Mouse (Mus musculus) neural tube, embryonic 13.5 days (tissue): ENCODE measurements around the gene Uvrag. TPM values are rescaled to one million over a fixed set of nuclear protein-coding genes. Genes with fewer than 3 reads are reported as not detected.

Source experiments
- ATAC-seq: fragments of 200-750 bp; cut with Nextera tagmentation; 2 replicates; pipeline ENCODE4 v1.8.0; 2017; ENCODE audit warnings: low read depth, mild to moderate bottlenecking, moderate TSS enrichment, moderate library complexity
- H3K27ac ChIP-seq: fragments of 300-500 bp; sonication (generic); replicated peaks from 2 replicates; pipeline ENCODE4 v1.5.1; 2015; ENCODE audit warnings: moderate library complexity, mild to moderate bottlenecking, inconsistent platforms
- H3K27me3 ChIP-seq: fragments of 300-500 bp; sonication (generic); 2 replicates; pipeline ENCODE4 v1.6.1; 2015; ENCODE audit warnings: mild to moderate bottlenecking, inconsistent platforms
- H3K36me3 ChIP-seq: fragments of 300-500 bp; sonication (generic); 2 replicates; pipeline ENCODE4 v1.6.1; 2015; ENCODE audit warnings: mild to moderate bottlenecking, inconsistent platforms
- H3K4me1 ChIP-seq: fragments of 300-500 bp; sonication (generic); replicated peaks from 2 replicates; pipeline ENCODE4 v1.6.1; 2015; ENCODE audit warnings: inconsistent platforms
- H3K4me2 ChIP-seq: fragments of 300-500 bp; sonication (generic); 2 replicates; pipeline ENCODE4 v1.6.1; 2015; ENCODE audit warnings: inconsistent platforms, mild to moderate bottlenecking, moderate library complexity
- H3K4me3 ChIP-seq: fragments of 300-500 bp; sonication (generic); 2 replicates; pipeline ENCODE4 v1.5.1; 2015; ENCODE audit warnings: mild to moderate bottlenecking, inconsistent platforms
- H3K9ac ChIP-seq: fragments of 300-500 bp; sonication (generic); 2 replicates; pipeline ENCODE4 v1.6.1; 2015; ENCODE audit warnings: moderate library complexity, mild to moderate bottlenecking, inconsistent platforms
- H3K9me3 ChIP-seq: fragments of 300-500 bp; sonication (generic); 2 replicates; pipeline ENCODE4 v1.6.1; 2016; ENCODE audit warnings: inconsistent platforms
- WGBS: fragments of 180-500 bp; shearing (Covaris S2); methylation state at CpG from one replicate; pipeline ENCODE4 v1.1.7; 2015; 5-methylcytosine and 5-hydroxymethylcytosine counted together
- polyA plus RNA-seq: library from polyadenylated mRNA; unstranded; fragments of >200 nt; fragmentation: Nextera tagmentation; extraction: Ambion mirVana; gene quantifications from 2 replicates; pipeline ENCODE4 v1.2.1, GENCODE M21; 2015

Uvrag gene
- polyA plus RNA-seq, 1 experiment from 2014 or later = 16.6 TPM

GRCm38 (mm10) chr7:99161961-99162360 lies 21.0 kb upstream of the Uvrag start:
- no peaks in the 10 kb centered on the region for H3K27me3 ChIP-seq
- no peak overlapping the region for H3K4me2 ChIP-seq
- no peak for ATAC-seq
- H3K4me1 ChIP-seq = peaks cover 8% of the 10 kb centered on the region; the same call in 1 of the 2 replicates
- H3K9me3 ChIP-seq = no peaks in the 10 kb centered on the region
- WGBS = 89% methylated on average over 11 of the region's 11 CpGs
- H3K9ac ChIP-seq = 0 out of 2 replicates have a peak overlapping the region, but pooled peaks have one; percentile 3
- H3K4me3 ChIP-seq = no peak overlapping the region
- no peaks in the 10 kb centered on the region for H3K36me3 ChIP-seq
- no peak overlapping the region for H3K27ac ChIP-seq

GRCm38 (mm10) chr7:99161529-99161928 lies 20.6 kb upstream of the Uvrag start:
- Histone ChIP-seq H3K27me3 (no peaks in the 10 kb centered on the region), H3K4me3 (no peak overlapping the region), H3K4me2 (no peak overlapping the region), H3K9me3 (no peaks in the 10 kb centered on the region), H3K4me1 (peaks cover 8% of the 10 kb centered on the region; the same call in 1 of the 2 replicates), H3K9ac (0 out of 2 replicates have a peak overlapping the region, but pooled peaks have one; percentile 3), H3K27ac (no peak overlapping the region), H3K36me3 (no peaks in the 10 kb centered on the region)
- WGBS = 58% methylated on average over 4 of the region's 4 CpGs
- ATAC-seq = 0 out of 2 replicates have a peak, but pooled peaks have one; percentile 32

DNA sequence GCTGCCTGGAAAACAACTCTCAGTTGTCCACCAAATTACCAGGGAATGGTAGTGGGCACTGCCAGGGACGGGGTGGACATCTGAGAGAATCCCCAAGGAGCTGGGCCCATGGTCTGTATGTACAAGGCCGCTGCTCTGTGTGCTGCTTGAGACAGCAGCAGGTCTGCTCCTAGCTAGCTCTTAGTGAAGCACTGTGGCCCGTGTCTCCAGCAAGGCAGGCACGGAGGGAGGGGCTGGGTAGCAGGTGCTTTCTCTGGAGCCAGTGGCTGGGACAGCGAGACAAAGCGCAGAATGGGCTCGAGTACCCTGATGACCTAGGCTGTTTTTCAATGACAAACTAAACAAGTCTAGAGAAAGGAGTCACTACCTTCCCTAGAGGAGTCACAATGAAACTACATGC lies 20.1 kb upstream of the Uvrag start:
- H3K4me1 ChIP-seq = peaks cover 10% of the 10 kb centered on the region
- H3K27ac ChIP-seq = no peak overlapping the region
- H3K36me3 ChIP-seq = no peaks in the 10 kb centered on the region
- 44% methylated on average over 7 of the region's 7 CpGs for WGBS
- no peak overlapping the region for H3K4me3 ChIP-seq
- H3K4me2 ChIP-seq = no peak overlapping the region
- no peak for ATAC-seq
- H3K9me3 ChIP-seq = no peaks in the 10 kb centered on the region
- no peak overlapping the region for H3K9ac ChIP-seq
- H3K27me3 ChIP-seq = no peaks in the 10 kb centered on the region

DNA sequence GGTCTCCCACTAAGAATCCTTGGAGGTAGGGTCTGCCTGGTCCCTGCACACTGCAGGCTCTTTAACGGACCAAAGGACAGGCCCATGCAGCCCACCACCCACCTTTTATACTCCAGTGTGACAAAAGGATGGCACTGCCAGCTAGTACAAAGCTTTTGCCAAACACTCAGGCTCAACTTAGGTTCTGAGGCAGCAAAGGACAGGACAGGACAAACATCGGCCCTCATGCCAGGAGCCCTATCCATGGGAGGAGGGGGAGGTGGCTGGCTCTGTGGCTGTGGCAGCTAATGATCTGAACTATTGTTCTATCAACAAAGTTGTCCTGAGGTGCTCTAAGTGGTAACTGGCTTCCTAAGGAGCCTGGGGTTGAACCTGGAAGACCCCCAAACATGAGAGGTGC lies 18.5 kb upstream of the Uvrag start:
- Histone ChIP-seq H3K4me3 (no peak overlapping the region), H3K9ac (no peak overlapping the region), H3K36me3 (no peaks in the 10 kb centered on the region), H3K27me3 (no peaks in the 10 kb centered on the region), H3K4me2 (no peak overlapping the region), H3K27ac (no peak overlapping the region), H3K9me3 (no peaks in the 10 kb centered on the region), H3K4me1 (peaks cover 17% of the 10 kb centered on the region)
- 86% methylated on average over 2 of the region's 2 CpGs for WGBS
- ATAC-seq = no peak

GRCm38 (mm10) chr7:99158904-99159303 lies 18.0 kb upstream of the Uvrag start:
- WGBS = 72% methylated on average over 5 of the region's 5 CpGs
- H3K36me3 ChIP-seq = no peaks in the 10 kb centered on the region
- H3K27ac ChIP-seq = no peak overlapping the region
- no peak overlapping the region for H3K4me3 ChIP-seq
- H3K27me3 ChIP-seq = no peaks in the 10 kb centered on the region
- H3K4me1 ChIP-seq = peaks cover 17% of the 10 kb centered on the region
- no peaks in the 10 kb centered on the region for H3K9me3 ChIP-seq
- H3K9ac ChIP-seq = no peak overlapping the region
- no peak for ATAC-seq
- H3K4me2 ChIP-seq = no peak overlapping the region

DNA sequence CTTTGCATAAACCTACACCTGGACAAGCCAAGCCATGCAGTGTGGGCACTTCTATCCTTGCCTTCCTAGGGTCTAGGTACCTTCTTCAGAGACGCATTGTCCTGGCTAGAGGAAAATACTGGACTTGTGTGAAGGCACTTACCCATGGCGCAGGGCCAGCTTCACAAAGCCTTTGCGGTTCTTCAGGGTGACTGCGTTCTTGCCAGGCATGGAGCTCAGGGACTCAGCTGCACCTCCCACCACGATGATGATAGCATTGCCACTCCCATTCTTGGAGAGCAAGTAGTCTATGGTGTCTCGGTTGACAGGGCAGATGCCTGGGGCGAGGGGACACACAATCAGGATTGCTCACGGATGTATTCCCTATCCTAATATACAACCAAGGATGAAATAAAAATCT lies 17.1 kb upstream of the Uvrag start:
- no peak overlapping the region for H3K27ac ChIP-seq
- H3K9ac ChIP-seq = no peak overlapping the region
- no peak overlapping the region for H3K4me3 ChIP-seq
- H3K36me3 ChIP-seq = no peaks in the 10 kb centered on the region
- no peaks in the 10 kb centered on the region for H3K27me3 ChIP-seq
- peaks cover 17% of the 10 kb centered on the region for H3K4me1 ChIP-seq
- ATAC-seq = no peak
- H3K9me3 ChIP-seq = no peaks in the 10 kb centered on the region
- 89% methylated on average over 8 of the region's 8 CpGs for WGBS
- no peak overlapping the region for H3K4me2 ChIP-seq

GRCm38 (mm10) chr7:99156737-99157136 lies 15.8 kb upstream of the Uvrag start:
- H3K27me3 ChIP-seq = no peaks in the 10 kb centered on the region
- no peak overlapping the region for H3K4me3 ChIP-seq
- H3K9ac ChIP-seq = no peak overlapping the region
- no peaks in the 10 kb centered on the region for H3K9me3 ChIP-seq
- H3K27ac ChIP-seq = no peak overlapping the region
- H3K4me1 ChIP-seq = peaks cover 17% of the 10 kb centered on the region
- no peaks in the 10 kb centered on the region for H3K36me3 ChIP-seq
- no peak overlapping the region for H3K4me2 ChIP-seq
- 84% methylated on average over 10 of the region's 10 CpGs for WGBS
- no peak for ATAC-seq

GRCm38 (mm10) chr7:99155311-99156289 lies 14.7 kb upstream of the Uvrag start:
- H3K4me2 ChIP-seq = peak overlapping the region; percentile 44
- H3K27me3 ChIP-seq = no peaks in the 10 kb centered on the region
- H3K4me3 ChIP-seq = no peak overlapping the region
- peak overlapping the region; percentile 52 for H3K9ac ChIP-seq
- no peaks in the 10 kb centered on the region for H3K36me3 ChIP-seq
- ATAC-seq = peak; percentile 57
- 28% methylated on average over 17 of the region's 17 CpGs for WGBS
- peaks cover 10% of the 10 kb centered on the region for H3K4me1 ChIP-seq
- H3K27ac ChIP-seq = 0 out of 2 replicates have a peak overlapping the region, but pooled peaks have one; percentile 19
- H3K9me3 ChIP-seq = no peaks in the 10 kb centered on the region

GRCm38 (mm10) chr7:99154648-99155151 lies 13.8 kb upstream of the Uvrag start:
- Histone ChIP-seq H3K36me3 (no peaks in the 10 kb centered on the region), H3K27ac (no peak overlapping the region), H3K9ac (no peak overlapping the region), H3K4me2 (no peak overlapping the region), H3K4me3 (no peak overlapping the region), H3K9me3 (no peaks in the 10 kb centered on the region), H3K4me1 (peaks cover 10% of the 10 kb centered on the region), H3K27me3 (no peaks in the 10 kb centered on the region)
- WGBS = 55% methylated on average over 8 of the region's 8 CpGs
- ATAC-seq = peak; percentile 19; the same call in 1 of the 2 replicates

GRCm38 (mm10) chr7:99153686-99154202 lies 12.8 kb upstream of the Uvrag start:
- WGBS = 93% methylated on average over 11 of the region's 11 CpGs
- no peak for ATAC-seq
- Histone ChIP-seq H3K4me1 (peaks cover 10% of the 10 kb centered on the region), H3K4me2 (no peak overlapping the region), H3K36me3 (no peaks in the 10 kb centered on the region), H3K27ac (no peak overlapping the region), H3K27me3 (no peaks in the 10 kb centered on the region), H3K9ac (no peak overlapping the region), H3K4me3 (no peak overlapping the region), H3K9me3 (no peaks in the 10 kb centered on the region)

GRCm38 (mm10) chr7:99152756-99153155 lies 11.8 kb upstream of the Uvrag start:
- WGBS = 88% methylated on average over 8 of the region's 8 CpGs
- ATAC-seq = no peak

DNA sequence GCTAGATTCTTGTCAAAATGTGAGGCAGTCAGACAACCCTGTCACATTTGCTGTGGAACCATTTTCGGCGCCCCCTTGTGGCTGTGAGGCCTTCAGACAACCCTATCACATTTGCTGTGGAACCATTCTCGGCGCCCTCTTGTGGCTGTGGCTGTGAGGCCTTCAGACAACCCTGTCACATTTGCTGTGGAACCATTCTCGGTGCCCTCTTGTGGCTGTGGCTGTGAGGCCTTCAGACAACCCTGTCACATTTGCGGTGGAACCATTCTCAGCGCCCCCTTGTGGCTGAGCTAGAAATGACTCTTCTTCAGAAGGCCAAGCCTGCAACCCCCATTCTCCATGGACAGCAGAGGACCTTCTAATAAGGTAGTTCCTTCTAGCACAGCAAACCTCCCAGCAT lies 10.4 kb upstream of the Uvrag start:
- Histone ChIP-seq H3K27ac (no peak overlapping the region), H3K4me2 (no peak overlapping the region), H3K36me3 (no peaks in the 10 kb centered on the region), H3K4me3 (no peak overlapping the region), H3K27me3 (no peaks in the 10 kb centered on the region), H3K9ac (no peak overlapping the region), H3K9me3 (no peaks in the 10 kb centered on the region), H3K4me1 (peaks cover 10% of the 10 kb centered on the region)
- WGBS = 8% methylated on average over 7 of the region's 7 CpGs
- ATAC-seq = peak; percentile 64

More at GRCm38 (mm10) chr7:99152756-99153155, 11.8 kb upstream of the Uvrag start:
- no peaks in the 10 kb centered on the region for H3K9me3 ChIP-seq
- no peak overlapping the region for H3K9ac ChIP-seq
- H3K36me3 ChIP-seq = no peaks in the 10 kb centered on the region
- no peak overlapping the region for H3K4me3 ChIP-seq
- H3K4me2 ChIP-seq = no peak overlapping the region
- H3K27ac ChIP-seq = no peak overlapping the region
- peaks cover 10% of the 10 kb centered on the region for H3K4me1 ChIP-seq
- H3K27me3 ChIP-seq = no peaks in the 10 kb centered on the region
